Mouse (Mus musculus): ENCODE results near the gene Abhd12.
"Not testable (repeated sequence)": the region's sequence is repeated elsewhere in the genome, so short reads cannot be mapped to it uniquely, and the experiment has no call there.

Gene Abhd12

DNA sequence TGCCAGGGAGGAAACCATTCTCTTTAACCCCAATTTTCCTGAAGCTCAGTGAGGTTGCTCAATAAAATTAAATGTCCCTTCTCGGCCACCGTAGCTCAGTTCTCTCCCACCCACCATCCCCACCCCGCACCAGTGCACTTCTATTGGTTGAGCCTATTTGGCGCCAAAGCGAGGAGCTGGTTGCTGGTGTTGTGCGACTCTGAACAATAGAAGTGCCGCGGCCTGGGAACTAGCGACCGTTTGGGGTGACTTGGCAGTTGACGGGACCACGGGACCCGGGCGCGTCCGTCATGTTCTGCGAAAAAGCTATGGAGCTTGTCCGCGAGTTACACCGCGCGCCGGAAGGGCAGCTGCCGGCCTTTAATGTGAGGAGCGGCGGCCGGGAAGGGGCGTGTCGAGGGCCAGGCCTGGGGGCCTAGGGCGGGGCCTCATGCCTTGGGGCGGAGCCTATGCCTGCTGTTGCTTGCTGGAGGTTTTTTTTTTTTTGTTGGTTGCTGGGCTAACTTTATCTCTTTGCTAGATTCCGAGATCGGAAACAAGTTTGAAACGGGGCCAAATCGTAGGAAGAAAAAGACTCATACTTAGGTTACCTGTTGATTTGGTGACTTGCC, 5.0 kb upstream of the Abhd12 start:
- peak; percentile 94 for DNase-seq (ENCODE audit: low read depth, low spot score)

DNA sequence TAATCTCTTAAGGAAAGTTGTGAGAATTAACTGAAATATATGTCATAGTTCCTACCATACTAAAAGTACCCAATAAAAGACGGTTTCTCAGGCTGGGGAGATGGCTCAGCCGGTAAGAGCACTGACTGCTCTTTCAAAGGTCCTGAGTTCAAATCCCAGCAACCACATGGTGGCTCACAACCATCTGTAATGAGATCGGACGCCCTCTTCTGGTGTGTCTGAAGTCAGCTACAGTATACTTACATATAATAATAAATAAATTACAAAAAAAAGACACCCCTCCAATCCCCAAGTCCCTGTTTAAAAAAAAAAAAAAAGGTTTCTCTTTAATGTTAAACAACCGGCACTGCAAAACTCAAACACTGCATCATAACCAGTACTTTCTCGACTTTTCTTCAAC, 4.3 kb upstream of the Abhd12 start:
- not testable (repeated sequence) for DNase-seq (ENCODE audit: low read depth, low spot score)

DNA sequence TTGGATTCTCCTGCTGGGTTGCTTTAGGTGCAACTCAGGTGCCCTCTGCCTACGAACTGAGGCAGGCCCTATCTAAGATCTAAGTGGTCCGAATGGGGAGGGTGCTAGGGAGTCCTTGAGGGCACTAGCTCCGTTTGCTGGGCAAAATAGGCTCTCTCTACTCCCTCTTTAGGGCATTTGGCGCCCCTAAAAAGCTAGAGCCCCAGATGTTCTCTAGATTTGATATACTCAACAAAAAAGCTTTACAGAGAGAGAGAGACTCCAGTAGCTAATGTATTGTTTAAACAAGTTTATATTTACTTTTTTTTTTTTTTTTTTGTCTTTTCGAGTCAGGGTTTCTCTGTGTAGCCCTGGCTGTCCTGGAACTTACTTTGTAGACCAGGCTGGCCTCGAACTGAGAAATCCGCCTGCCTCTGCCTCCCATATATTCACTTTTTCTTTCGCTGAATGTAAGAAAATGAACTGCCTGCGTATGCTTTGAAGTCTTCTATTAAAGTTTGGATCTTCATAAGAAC, 452 bp upstream of the Abhd12 start, which contains the start of gene Gins1:
Gene Gins1, plus strand, starts transcription at position 465 of the 515 bp plus-strand sequence.
- no peak for DNase-seq (ENCODE audit: low read depth, low spot score)

DNA sequence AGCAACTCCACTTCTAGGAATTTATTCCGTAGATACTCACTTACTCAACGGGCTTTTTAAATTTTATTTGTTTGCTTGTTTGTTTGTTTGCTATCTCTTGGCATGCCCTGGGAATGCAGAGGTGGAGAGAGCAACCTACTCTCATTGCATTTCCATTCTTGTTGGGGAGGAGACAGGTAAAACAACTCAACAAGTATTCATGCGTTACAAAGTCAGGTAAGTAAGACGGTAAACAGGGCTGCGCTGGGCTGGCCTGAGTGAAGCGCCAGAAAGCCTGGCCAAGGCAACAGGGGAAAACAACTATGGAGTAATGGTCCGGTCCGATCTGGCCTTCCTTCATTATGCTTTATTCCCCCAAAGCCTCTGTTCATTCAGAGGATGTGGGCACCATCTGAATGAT, 2.2 kb downstream of the Abhd12 start:
- DNase-seq (ENCODE audit: low read depth, low spot score) = no peak

DNA sequence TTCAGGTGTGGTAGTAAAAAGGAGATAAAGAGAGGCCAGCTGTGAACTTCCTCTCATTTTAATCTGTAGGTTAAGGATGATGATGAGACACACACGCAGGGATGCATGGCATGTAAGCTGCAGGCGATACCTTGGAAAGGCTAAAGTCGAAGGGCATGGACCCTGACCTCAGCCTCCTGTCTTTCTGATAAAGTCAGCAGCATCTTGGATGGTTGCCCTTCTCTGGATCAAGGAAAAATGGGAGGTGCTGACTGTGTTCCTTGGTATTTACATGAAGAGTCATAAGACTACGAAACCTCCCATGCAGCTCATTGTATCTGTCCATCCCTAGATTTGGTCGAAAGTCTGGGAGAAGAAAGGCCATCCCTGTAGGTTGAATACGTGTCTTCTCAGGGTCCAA, 4.2 kb downstream of the Abhd12 start:
- no peak for DNase-seq (ENCODE audit: low read depth, low spot score)

DNA sequence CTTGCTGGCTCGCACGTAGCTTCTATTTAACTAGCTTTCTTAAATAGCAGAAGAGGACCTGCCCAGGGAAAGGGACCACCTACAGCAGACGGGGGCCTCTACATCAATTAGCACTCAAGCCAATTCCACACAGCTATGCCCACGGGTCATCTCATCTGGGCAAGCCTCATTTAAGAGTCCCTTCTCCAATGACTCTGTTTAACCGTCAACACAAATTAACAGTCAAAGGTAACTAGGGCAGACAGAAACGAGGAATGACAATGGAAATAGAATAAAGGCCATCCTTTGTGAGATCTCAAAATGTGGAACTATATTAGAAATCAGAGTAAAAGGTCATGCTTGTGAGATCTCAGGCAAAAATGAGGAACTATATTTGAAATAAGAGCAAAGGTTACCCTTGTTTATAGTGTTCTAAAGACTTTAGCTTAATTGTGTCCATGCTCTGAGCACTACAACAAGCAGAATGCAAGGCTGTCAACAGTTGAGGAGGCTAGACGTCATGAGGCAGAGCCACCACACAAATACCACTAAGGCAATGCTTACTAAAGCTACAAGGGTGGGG, 8.8 kb downstream of the Abhd12 start:
- DNase-seq (ENCODE audit: low read depth, low spot score) = no peak

DNA sequence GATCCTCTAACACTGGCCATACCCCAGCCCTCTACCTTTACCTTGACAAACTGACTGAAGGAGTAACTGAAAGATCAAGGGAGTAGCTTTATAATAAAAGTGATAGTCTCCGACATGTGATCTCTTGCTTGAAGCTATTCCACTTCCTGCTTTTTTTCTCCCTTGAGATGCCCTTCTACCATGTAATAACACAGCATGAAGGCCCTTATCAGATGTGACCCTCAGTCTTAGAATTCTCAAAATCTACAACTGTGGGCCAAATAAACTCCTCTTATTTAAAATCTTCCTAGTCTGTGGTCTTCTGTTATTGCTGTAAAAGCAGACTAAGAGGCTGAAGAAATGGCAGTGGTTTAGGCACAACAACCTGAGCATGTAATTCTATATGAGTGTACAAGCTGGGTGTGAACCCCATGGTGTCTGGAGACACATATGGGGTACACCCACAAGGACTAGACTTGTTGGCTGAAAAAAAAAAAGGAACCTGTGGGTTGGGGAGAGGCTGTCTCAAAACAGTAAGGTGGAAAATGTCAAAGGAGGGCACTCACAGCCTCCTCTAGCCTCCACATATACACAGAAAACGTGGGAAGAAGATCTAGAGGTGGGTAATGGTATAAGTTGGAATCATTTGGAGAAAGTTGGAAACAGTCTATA, 9.8 kb downstream of the Abhd12 start:
- no peak for DNase-seq (ENCODE audit: low read depth, low spot score)

DNA sequence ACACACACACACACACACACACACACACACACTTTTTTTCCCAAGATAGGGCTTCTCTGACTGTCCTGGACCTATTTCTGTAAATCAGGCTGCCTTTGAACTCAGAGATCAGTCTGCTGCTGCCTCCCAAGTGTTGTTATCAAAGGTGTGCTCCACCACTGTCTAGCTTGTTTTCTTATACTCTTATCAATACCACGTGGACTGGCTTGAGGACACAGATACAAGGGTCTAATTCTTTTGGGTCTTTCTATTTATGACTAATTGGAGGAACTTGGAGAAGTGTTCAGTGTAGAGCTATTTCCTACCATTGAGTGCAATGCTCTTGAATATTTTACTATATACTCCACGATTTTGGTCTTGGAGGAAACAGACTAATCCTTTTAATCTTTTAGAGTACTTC, 17.2 kb downstream of the Abhd12 start:
- DNase-seq (ENCODE audit: low read depth, low spot score) = no peak

DNA sequence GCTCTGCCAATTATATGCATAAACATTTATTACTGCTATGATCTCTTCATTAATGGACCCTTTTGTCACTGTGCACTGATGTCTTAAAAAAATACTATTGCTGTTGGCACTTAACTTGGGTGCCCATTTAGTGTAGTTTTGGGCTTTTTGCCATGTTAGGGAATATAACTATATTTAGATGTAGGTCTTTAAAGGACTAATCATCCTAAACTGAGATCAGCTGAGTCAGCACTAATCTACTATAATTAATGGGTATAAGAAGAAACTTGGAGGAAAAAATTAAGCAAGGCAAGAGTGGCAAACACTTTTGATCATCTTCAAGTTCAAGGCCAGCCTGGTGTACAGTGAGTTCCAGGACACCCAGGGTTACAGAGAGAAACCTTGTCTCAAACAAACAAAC, 18.2 kb downstream of the Abhd12 start:
- DNase-seq (ENCODE audit: low read depth, low spot score) = no peak

DNA sequence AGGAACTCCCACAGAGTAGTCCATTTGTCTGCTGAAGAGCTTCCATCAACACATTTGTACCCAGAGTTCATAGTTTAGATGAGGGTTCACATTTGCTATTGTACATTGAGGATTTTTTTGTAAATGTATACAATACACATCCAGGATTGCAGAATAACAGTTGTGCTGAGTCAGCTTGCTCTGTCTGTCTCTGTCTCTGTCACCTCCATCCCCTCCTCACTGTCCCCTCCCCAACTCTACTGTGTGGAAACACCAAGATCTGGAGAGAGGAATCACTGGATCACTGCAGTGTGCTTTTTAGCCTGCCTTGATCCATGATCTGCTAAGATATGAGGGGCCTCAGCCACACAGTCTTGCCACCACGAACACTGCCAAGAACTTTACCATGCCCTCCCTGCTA, 18.7 kb downstream of the Abhd12 start:
- no peak for DNase-seq (ENCODE audit: low read depth, low spot score)

DNA sequence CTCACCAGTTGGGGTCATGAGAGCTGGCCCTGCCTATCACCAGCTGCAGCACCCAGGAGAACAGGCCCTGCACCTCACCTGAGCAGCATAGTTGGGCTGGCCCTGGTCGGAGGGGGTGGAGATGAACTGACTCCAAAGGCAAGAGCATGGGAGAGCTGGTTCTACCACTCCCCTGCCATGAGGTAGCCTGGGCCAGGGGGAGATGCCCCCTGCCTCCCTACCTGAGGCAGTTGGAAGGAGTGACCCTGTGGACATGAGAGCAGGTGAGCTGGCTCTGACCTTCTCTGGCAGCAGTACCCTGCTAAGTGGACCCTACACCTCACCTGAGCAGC, 19.8 kb downstream of the Abhd12 start:
- no peak for DNase-seq (ENCODE audit: low read depth, low spot score)

DNA sequence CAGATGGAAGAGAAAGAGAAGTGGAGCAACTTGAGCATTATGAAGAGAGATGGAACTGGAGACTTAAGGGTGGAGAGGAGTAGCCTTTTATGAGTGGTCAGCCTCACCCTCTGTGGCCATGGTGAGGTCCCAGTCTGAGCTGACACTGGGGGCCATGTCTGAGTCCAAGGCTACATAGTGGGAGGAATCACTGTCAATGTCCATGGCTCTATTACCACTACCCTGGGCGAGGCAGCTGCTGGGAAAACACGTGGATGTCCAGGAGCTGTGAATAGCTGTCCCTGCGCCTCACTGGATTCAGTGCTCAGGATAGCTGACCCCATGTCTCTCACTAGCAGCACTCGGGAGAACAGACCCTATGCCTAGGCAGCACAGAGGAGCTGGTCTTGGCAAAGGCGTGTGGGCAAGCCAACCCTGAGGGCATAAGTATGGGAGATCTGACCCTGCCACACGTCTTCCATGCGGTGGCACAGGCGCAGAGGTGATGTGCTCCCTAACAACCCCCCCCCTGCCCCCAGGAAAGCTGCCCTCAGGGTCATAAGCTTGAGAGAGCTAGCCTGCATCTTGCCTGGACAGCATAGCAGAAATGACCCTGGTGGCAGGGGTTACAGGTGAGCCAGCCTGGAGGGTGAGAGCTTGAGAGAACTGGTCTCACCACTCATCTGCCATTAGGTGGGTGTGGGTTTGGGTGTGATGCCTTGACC, 20.3 kb downstream of the Abhd12 start:
- no peak for DNase-seq (ENCODE audit: low read depth, low spot score)

DNA sequence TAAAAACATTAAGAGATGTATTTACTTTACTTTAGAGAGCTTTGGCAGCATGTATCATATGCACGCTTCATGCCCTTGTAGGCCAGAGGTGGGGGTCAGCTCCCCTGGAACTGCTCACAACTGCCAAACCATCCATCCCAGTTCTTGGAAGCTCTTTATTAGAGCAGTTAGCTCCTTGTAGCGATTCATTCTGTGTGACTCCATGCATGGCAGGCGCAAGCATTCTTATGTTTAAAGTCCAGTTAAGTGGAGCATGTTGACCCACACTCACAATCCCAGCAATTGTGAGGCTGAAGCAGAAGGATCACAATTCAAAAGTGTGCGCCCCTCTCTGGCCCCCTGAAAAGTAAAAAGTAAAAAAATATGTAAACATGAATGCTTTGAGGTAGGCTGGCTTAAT, 27.0 kb downstream of the Abhd12 start:
- no peak for DNase-seq (ENCODE audit: low read depth, low spot score)

DNA sequence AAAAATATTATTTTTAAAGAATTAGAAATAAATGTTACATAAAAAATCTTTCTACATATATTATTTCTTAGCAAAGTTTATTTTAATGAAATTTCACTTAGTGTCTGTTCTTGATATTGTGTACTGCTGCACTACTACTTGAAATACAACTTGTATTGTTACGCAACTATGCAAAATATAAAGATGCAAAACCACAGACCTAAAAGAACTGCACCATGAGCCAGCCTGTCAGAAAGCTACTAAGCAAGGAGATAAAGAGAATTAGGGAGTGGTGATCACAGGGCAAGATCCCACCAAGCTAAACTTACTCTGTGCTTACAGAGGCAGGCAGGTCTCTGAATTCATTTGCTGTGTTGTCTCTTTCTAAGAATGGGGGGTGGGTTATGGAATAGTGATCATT, 29.3 kb downstream of the Abhd12 start:
- no peak for DNase-seq (ENCODE audit: low read depth, low spot score)

DNA sequence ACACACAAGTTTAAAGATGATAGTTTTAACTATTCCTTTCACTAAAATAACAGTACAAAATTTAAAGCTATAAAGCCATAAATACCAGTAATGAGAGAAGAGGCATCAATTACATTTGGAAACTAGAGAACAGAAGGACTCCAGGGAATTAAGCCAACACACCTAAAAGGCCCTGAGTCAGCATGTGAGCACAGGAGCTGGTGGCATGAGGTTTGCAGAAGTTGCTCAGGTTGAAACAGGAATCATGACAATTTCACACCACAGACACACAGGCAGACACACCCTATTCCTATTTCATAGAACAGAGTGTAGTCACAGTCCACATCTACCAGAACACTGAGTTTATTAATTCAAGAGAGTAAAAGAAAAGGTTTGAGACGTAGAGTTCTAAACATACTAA, 30.0 kb downstream of the Abhd12 start:
- no peak for DNase-seq (ENCODE audit: low read depth, low spot score)

DNA sequence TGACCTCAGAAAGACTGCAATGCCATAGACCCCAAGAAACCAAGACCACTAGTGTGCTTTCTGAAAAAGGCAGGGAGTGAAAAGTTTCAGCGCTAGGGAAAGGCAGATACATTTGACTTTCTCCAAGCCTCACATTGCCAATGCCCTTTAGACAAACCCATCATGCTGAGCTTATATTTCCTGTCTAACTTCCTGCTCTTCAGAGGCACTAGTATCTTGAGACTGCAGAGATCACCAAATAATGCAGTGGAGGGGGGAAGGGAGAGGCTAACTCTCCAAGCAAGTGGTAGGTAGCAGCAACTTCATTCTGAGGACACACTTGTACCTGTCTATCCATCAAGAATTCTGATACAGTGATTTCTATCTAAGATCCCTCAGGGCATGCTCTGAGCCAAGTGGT, 35.1 kb downstream of the Abhd12 start:
- no peak for DNase-seq (ENCODE audit: low read depth, low spot score)

DNA sequence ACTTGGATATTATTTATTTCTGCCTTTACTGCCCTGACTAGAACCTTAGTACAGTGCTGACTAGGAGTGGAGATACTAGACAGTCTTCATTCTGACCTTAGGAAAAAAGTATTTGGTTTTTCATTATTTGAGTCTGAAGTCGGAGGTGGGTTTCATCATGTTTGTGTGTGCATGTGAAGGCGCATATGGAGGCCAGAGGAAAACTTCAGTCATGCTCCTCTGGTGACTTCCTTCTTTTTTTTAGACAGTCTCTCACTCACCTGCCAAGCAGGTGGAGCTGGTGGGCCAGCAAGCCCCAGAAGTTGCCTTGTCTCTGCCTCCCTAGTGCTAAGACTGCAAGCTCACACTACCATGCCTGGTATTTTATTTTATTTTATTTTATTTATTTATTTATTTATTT, 37.5 kb downstream of the Abhd12 start:
- no peak for DNase-seq (ENCODE audit: low read depth, low spot score)

DNA sequence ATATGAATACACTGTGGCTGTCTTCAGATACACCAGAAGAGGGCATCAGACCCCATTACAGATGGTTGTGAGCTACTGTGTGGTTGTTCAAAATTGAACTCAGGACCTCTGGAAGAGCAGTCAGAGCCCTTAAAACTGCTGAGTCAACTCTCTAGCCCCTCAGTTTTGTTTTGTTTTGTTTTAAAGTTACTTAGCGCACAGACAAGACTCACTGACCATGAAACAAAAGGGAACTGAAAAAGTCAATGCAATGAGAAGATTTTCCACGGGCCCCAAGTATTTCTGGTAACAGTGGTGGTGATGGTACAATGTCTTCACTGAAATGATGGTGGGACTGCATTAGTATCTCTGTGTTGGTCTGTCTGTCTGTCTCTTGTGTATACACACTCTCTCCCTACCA, 43.4 kb downstream of the Abhd12 start:
- no peak for DNase-seq (ENCODE audit: low read depth, low spot score)

DNA sequence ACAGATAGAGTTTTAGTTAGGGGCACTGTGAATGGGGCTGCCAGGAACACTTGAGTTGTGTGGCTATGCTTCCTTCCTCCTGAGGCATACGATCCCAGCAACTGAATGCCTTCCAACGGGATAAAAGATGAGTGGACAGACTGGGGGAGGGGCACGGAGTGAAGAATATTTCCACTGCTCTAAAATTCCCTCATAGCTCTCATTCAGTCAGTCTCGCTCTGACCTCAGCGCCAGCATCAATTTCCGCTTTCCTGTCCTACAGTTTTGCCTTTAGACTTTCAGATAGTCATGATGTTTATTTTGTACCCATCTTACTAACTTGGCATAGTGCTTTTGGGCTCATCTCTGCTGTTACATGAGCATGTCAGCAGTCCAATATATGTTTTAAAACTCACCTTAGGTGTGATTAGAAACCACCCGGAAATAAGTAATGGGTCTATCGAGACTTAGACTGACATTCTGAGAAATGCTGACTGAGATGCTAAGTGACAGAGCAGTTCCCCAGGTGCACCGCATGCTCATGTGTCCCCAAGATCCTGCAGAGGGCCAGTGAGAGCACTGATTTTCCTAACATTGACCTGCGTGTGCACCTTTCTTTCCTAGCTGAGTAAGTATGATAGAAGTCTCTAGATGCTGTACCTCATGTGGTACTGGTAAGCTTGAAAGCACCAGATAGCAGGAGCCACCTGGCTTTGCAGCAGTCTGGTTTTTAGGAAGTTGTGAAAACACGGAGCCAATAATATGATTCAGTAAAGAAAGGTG, 44.7 kb downstream of the Abhd12 start:
- DNase-seq (ENCODE audit: low read depth, low spot score) = no peak

DNA sequence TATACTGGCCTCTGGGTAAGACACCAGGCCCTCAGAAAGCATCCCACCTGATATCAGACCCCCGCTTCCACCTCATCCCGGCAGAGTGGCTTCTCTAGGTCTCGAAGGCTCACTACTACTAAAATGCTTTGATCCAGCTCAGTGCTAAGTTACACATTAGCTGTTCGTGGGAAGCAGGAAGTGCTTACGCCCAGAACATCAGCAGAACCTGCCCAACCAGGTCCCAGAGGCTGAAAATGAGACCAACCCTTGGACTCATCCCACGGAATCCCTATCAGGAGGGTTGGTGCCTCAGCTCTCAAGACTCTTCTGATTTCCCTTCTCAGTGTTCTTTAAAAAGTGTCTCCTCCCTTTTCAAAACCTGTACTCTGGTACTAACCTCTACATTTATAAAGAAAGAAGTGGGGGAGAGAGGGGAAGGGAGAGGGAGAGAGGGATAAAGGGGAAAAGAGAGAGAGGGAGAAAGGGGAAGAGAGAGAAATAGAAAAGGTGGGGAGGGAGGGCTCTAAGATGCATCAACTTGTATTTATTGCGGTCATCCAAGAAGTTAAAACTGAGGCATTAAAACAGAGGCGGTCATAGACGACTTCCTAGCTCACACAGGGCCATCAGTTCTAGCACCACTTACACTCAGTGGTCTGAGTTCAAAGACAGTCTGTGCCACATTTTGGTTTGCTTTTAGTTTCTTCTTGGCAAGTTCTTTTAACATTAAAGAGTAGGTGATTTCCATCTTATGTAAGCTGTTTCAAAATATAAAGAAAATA, 45.6 kb downstream of the Abhd12 start:
- DNase-seq (ENCODE audit: low read depth, low spot score) = no peak

DNA sequence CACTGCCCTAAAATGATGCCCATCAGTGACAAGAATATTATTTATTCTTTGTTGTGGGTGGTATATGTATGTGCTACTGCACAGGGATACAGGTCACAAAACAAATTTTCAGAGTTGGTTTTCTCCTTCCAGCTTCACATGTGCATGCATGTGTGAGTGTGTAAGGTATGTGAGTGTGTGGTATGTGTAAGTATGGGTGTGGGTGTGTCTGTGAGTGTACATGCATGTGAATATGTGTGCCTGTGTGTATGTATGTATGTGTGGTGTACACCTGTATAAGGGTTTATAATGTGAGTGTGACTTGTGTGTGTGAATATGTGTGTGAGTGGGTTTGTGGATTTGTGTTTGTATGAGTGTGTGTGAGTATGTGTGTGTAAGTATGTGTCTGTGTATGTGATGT, 49.4 kb downstream of the Abhd12 start:
- DNase-seq (ENCODE audit: low read depth, low spot score) = no peak

Data from skeletal muscle tissue, adult 2 months (tissue).